Mouse (Mus musculus) frontal cortex, postnatal 36 days (tissue): ENCODE measurements at regions not wholly inside any gene's neighbourhood (a gene's known extent, or its start where the extent isn't known, plus 50 kb on each side); places are given as distances from the start of the nearest gene placed in this dataset.

ENCODE experiments used
- DNase-seq, 2 experiments: peaks; one replicate each; pipeline ENCODE4 v3.0.0; 2022; ENCODE audit warnings: low spot score in 2 of 2

DNA sequence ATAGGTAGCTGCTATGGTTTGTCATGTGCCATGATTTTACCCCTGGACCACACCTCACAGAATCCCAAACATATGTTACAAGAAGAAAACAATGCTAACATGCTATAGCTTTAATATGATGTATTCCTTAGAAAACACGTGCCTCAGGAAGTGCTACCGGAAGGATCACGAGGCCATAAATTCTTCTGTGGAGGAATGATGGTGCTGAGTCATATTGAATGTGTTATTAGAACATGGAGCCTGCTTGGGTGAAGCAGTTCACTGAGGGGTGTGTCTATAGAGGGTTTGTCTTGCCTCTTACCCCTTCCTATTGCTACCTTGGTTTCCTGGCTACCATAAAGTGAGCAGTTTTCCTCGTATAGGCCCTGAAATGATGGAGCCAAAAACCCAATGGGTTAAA lies 104.1 kb upstream of the Tsc22d2 start:
- DNase-seq = no peak

DNA sequence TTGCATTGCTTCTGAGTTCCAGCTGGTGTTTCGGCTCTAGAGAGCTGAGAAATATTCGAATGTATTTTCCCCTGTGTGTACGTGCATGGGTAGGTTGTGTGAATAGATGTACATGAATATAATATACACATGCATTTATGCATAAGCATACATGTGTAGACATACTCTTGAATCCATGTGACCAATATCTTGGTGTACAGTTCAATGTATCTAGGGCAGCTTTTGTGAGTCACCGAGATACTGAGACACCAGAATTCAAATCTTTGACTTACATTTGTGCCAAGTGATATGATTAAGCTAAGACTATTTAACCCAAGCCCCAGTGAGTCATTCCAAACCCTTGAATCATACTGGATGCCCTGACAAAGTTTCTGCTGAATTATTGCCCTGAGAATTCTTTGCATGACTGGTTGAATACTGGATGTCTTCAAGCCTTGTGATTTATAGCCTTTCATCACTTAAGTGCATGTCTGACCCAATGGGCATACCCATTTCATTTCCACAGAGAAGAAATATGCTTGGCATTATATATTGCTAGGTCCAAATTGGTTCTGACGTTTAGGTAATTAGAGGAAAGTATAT lies 103.3 kb upstream of the Tsc22d2 start:
- DNase-seq = no peak

DNA sequence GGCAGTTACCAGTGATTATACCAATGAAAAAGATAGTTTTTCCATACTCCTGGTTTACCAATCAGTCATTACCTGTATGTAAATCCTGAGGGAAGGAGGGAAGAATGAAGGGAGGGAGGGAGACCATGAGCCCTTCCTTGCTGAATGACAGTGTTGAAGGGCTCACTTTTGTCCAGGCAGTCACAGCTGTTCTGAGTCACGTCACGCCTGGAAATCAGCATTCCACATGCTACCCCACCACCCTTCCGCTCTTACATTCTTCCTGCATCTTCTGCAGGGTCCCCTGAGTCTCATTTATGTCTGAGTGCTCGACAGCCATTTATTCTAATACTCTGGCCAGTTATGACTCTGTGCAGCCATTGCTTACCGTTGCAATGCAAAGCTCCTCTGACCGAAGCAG lies 101.9 kb upstream of the Tsc22d2 start:
- no peak for DNase-seq

DNA sequence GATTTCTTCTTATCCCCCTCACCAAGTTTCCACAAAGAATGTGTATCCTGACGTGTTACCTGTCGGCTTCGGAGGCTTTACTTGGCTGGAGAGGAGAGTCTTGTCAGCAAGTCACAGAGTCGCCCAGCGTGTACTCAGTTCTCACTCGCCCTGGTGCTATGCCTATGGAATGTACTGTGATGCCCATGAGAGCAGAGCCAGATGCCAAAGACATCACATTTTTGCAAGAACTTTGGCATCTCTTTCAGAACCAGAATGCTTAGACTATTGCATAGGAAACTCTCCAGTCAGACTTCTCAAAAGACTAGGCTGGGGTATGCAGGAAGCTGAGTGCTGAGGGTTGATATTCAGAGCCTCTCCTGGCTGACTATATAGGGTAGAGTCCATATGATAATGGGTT lies 99.3 kb upstream of the Tsc22d2 start:
- DNase-seq = no peak

DNA sequence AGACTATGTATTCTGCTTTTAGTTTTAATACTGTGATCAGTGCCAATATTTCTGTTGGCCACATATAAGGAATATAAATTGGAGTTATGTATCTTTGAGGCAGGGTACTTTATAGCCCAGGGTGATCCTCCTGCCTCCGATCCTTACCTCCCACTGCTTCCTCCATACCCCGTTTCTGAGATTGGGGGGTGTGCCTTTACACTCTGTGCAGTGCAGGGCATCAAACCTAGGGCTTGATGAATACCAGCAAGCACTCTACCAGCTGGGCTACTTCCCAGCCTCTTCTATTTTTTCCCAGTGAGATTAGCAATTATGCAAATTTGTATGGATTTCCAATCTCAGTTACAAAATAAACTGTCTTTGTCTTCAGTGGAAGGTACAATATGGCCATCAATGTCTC lies 97.3 kb upstream of the Tsc22d2 start:
- no peak for DNase-seq

DNA sequence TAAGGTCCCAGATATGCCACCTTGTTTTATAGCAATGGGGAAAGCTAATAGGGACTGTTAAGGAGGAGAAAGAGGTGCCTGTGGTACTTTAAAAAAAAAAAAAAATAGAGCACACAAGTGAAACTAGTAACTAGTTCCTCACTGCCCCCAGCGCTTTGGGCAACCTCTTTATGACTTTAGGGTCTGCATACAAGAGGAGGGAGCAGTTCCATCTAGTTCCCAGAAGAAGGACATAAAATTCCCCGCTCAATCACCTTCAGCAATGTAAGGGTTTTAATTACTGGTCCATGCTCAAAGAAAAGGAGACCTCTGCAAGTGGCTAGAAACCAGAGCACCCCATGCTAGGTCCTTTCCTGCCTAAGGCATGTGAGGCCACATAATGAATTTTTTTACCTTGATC lies 95.8 kb upstream of the Tsc22d2 start:
- no peak for DNase-seq

DNA sequence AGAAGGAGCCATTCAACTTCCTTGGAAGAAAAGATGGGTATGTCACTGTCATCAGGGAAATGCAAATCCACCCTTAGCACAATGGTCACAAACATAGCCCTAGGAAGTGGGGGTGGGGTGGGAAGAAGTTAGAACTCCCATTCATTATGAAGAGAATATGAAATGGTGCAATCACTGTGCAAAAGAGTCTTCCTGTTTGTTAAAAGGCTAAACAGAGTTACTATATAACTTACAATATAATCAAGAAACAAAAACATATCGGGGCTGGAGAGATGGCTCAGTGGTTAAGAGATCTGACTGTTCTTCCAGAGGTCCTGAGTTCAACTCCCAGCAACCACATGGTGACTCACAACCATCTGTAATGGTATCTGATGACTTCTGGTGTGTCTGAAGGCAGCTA lies 95.1 kb upstream of the Tsc22d2 start:
- DNase-seq = no peak

DNA sequence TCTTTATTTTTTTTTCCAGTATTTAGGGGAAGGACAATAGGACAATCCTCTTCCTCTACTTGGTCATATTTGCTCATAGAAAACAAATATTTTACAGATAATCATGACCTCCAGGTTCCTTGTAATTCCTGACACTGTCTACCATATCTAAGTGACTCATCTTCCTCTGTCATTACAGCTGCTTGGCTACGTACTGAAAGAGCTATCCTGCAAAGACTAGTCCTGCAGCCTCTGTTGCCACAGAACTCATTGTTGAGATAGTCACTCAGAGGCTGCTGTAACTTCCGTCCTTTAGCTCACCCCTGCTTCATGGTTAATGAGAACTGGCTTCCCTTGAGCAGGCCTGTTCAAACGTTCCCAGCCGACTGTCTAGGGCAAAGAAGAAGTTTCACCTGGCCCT lies 93.7 kb upstream of the Tsc22d2 start:
- DNase-seq = no peak

DNA sequence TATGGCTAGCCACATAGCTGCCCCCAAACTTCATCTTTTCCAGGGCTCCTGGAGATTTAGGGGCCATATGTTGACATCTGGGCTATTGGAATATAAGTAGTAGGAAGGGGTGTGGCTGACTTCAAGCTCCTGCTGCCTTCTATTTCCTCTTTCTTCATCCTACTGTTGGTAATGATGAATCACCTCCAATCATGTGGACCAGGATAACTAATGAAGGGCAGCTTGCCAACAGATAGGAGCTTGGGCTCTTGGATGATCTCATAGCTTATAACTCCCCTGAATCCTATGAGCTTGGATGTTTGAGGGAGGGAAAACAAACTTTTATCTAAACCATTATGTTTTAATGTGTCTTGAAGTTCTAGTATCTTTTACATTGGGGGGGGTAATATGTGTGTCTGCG lies 92.2 kb upstream of the Tsc22d2 start:
- no peak for DNase-seq

DNA sequence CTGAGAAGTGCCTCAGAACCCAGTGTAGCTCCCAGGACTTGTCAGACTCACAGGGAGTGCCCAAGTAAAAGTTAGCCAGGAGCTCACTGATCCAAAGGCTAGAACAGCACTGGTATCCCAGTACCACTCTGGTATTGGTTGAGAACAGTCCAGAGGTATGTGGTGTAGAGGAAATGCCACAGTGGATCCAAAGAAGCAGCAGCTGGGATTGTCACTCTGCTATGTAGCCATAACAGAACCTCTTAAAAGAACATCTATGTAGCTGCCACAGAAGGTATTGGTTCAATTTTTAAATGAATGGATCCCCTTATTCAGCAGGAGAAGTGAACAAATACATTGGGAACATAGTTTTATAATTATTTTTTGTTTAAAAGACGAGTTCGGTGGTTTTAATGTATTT lies 86.8 kb upstream of the Tsc22d2 start:
- DNase-seq = no peak

DNA sequence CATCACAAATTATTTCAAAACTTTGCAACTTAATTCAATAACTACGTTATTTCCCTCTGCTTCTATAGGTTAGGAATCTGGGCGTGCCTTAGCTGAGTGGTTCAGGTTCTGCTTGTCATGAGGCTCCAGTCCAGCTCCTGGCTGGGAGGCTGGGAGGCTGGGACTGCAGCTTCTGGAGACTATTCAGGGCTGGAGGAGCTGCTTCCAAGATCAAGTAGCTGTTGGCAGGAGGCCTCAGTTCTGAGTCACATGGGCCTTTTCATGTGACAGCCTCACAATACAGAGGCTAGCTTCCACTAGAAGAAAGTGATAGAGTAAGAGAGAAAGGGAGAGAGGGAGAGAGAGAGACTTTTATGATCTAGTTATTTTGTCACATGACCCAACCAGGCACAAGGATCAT lies 84.3 kb upstream of the Tsc22d2 start:
- DNase-seq = peak; percentile 9 to 39

DNA sequence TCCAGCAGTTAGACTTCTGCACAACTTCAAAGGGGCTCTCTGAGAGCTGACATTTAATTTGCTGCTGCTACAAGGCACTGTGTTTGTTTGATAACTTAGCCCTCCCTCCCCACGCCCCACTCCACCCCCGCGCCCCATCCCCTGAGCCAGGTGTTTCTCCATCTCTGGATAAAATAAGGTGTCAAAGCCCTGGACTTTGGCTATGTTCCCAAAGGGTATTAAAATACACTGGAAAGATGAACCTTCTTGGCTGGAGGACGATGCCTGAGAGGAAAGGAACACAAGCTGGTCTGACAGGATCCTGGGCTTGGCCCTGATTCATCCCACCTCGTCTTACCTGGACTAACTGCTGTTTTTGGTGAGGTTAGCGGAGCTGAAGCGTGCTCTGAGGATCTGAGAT lies 80.5 kb upstream of the Tsc22d2 start:
- DNase-seq = no peak

DNA sequence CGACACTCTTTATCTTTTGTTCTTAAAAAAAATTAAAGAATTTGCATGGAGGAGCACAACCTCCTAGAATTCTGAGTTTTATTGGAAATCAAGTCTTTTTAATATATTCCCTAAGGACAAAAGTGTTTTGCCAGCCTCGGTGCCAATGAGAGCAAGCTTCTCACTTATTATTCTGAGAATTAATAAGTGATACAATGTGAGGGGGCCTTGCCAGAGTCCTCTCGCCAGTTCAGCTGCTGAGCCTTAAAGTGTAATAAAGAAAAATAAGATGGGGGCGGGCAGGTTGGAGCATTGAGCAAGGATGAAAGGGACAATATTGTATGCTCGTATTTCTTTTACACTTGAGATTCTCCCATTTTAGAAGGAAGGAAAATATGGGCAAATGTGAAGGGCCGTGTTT lies 79.2 kb upstream of the Tsc22d2 start:
- no peak for DNase-seq

DNA sequence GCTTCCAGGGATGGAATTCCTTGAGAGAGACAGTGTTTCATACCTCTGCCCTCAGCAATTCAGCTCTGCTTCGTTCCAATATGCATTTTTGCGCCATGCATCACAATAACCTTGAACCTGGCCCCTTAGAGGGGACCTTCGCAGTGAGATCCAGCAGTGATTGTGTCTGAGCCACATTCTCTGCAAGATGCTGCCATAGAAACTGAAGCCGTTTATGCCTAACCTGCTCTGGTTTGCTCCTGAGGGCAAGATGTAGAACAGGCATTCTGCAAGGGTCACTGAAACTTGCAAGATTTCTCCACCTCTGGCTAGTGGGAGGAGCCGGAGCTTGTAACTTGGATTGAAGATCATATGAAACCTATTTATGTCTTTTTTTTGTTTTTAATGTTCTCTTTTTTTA lies 78.4 kb upstream of the Tsc22d2 start:
- DNase-seq = no peak

DNA sequence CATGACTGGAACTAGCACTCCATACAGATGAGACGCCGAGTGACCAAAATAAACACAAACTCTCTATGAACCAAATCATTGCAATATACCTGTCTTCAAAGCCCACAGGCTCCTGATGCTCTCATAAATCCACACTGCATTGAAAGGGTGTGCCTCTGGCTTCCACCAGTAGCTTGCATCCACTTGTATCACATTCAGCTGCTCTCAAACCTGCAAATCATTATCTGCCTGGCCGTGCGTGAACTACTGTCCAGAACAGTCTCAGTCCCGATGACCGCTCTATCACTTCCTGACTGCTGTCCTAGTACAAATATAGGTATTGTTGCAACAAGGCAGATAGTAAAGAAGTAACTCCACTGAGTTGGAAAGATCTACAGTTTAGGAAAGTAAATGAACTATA lies 77.9 kb upstream of the Tsc22d2 start:
- no peak for DNase-seq

DNA sequence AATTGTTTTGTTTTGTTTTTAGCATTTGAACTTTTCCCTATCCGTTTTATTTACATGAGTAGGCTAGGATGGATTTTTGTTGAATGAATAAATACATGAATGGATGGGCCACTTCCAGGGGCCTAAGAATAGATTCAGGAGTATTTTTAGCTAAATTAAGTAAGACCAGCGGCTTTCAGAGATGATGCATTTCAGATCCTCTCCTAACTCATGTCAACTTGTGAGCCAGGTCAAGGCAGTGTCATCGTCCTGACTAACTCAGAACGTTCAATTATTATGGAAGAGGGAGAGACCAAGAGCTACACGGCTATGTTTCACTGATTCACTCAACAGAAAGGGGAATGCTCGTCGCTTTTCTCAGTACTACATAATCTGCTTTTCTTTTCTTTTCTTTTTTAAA lies 75.5 kb upstream of the Tsc22d2 start:
- no peak for DNase-seq

DNA sequence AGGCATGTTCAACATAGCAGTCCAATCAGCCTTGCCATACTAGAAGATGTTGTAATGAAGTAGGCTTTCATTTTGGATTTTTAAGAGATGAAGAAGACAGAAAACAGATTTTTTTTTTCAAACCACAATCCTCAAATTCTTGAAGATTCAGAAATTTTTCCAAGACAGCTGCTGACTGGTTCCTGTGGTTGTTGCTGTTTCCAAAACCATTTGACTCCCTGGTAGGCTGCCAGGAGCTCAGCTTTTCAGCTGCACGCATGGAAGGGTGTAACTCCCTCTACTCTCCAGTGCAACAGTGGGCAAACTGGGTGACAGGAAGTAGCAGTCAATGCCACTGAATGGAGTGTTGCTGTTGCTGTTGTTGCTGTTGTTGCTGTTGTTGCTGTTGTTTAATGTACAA lies 72.4 kb upstream of the Tsc22d2 start:
- DNase-seq = no peak

DNA sequence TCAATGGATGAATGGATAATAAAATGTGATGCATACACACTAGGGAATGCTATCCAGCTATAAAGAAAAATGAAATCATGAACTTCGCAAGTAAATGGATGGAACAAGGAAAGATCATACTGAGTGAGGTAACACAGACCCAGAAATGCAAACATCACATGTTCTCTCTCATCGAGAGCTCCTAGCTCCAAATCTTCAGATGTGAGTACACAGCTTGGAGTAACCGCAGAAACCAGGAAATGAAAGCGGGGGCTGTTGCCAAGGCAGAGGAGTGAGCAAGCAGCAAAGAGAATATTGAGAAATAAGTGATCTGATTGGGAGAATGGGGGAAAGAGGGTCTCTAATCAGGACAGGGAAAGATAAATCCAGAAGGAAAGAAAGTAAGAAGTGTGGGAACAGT lies 52.0 kb upstream of the Tsc22d2 start:
- DNase-seq = no peak

DNA sequence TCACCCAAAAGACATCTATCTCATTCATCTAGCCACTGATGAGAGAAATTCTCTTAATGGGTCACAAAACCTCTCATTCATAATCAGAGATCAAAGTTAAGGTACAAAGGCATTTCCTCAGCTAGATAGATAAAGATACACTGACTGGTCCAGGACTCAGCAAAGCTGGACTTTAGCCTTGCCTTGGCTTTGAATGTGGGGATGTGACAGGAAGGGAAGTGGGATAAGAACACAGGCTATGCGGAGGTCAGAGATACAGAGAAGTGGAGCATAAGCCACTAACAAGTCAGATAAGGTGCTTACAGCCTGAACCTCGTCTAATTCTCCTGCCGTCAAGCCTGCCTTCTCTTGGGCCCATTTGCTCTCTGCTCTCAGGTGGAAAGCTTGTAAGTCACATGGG lies 50.0 kb upstream of the Tsc22d2 start:
- DNase-seq = no peak
